Mouse (Mus musculus): ENCODE data around the gene Esyt1.
A peak's percentile ranks its signal among the peaks of the same experiment; 100 is the strongest.
"Not testable (repeated sequence)": the region's sequence is repeated elsewhere in the genome, so short reads cannot be mapped to it uniquely, and the experiment has no call there.

Esyt1 gene

GRCm38 (mm10) chr10:128525671-128526308, at the start of gene Esyt1:
TSS of gene Esyt1 (minus strand) at chr10:128525871.
- peak; percentile 94 for DNase-seq

GRCm38 (mm10) chr10:128575063-128575462, 49.4 kb upstream of the Esyt1 start:
- DNase-seq = no peak

GRCm38 (mm10) chr10:128565788-128566531, 40.3 kb upstream of the Esyt1 start, which contains the start of gene Pa2g4:
TSS of gene Pa2g4 (minus strand) at chr10:128565987.
- peak; percentile 100 for DNase-seq

GRCm38 (mm10) chr10:128565206-128565787, 39.6 kb upstream of the Esyt1 start:
- no peak for DNase-seq

GRCm38 (mm10) chr10:128563544-128563943, 37.9 kb upstream of the Esyt1 start:
- DNase-seq = no peak

DNA sequence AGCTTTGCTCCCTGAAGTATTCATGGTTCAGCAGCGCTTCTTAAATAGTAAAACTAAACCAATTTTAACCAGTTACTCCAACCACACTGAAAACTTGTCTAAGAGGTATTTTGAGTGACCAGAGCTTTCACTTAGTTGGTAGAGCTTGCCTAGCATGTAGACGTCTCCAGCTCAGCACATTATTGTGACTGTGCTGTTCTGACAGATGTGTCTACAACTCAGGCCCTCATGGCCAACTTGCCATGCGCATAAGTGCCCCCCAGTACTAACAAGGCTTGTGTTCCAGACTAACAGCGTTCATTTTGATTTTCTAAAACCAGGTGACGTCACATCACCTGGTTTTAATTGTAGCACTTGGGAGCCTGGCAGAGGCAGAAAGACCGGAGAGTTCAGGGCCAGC, 31.3 kb upstream of the Esyt1 start:
- no peak for DNase-seq

DNA sequence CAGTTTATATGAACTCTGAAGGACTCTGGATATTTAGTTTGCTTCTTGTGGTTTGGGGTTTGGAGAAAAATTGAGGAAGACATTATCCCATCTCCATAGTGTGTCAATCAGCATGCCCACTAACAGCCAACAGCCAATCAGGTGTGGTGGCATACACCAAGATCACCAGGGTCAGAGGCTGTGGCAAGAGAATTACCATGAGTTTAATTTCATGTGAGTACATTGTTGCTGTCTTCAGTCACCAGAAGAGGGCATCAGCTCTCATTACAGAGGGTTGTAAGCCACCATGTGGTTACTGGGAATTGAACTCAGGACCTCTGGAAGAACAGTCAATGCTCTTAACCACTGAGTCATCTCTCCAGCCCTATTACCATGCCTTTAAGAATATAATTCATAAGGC, 30.6 kb upstream of the Esyt1 start:
- DNase-seq = no peak

DNA sequence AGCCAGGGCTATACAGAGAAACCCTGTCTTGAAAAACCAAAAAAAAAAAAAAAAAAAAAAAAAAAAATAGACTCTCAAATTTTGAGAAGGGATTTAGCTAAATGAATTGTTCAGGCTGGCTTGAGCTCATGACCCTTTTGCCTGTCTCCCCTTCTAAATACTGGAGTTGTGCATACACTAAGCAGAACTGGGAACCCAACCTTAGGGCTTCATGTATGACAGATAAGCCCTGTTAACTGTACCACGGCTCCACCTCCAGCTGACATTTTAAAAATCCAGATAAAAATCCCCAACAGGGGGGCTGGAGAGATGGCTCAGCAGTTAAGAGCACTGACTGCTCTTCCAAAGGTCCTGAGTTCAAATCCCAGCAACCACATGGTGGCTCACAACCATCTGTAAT, 29.9 kb upstream of the Esyt1 start:
- not testable (repeated sequence) for DNase-seq

- not testable (repeated sequence) for DNase-seq
Observed at GRCm38 (mm10) chr10:128550144-128550823, 24.6 kb upstream of the Esyt1 start.

GRCm38 (mm10) chr10:128549682-128550057, 24.0 kb upstream of the Esyt1 start:
- DNase-seq = not testable (repeated sequence)

DNA sequence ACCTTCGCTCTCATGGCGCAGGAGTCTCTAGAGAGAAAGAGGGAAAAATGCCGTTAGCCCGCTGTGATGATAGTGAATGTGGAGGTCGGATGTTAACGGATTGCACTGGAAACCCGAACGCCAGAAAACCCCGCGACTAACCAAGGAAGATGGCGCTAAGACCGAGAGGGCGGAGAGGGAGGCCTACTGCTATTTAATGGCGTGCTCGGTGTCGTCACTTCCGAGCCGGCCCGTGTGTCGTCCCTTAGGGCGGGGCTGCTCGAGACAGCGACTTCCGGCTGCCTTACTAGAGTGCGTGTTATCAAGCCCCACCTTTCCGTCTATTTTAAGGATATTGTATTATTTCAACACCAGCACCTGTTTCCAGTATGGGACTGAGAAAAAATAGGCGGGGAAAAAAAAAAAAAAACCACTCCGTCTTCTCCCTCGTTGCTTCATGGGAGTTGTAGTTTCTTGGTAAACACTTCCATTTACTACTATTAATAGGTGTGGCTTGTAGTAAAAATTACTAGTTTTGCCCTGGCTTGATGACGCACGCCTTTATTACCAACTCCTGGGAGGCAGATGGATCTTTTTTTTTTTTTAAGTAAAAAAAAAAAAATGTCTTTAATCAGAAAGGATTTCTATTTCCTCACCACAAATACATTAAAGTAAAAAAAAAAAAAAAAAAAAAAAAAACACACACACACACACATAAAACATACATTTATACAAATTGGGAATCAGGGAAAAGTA, 23.4 kb upstream of the Esyt1 start, which contains the start of gene Rpl41:
TSS of gene Rpl41 (minus strand) at position 359 of the 735 bp plus-strand sequence.
- DNase-seq = peak; percentile 94

- not testable (repeated sequence) for DNase-seq
Observed at GRCm38 (mm10) chr10:128548051-128548791, 22.6 kb upstream of the Esyt1 start.

- peak; percentile 98 for DNase-seq
Observed at GRCm38 (mm10) chr10:128547361-128548032, 21.8 kb upstream of the Esyt1 start, which contains the start of gene Zc3h10. TSS of gene Zc3h10 (minus strand) at chr10:128547774.

- DNase-seq = no peak
Observed at GRCm38 (mm10) chr10:128546787-128547186, 21.1 kb upstream of the Esyt1 start.

- no peak for DNase-seq
Observed at GRCm38 (mm10) chr10:128546361-128546760, 20.7 kb upstream of the Esyt1 start.

DNA sequence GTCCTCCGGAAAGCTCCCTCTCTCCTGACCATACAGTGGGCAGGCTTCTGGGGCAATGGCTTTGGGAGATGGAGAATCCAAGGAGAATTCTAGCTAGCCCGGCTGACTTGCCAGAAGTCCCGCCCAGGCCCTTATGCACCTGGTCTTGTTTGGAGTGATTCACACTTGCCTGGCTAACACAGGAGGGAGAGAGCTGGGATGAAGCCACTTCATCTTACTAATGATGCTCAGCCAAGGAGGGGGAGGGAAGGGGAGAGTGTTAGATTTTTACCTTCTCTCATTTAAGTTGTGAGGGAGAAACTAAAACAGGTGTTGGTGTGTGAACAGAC, 19.9 kb upstream of the Esyt1 start:
- DNase-seq = no peak

DNA sequence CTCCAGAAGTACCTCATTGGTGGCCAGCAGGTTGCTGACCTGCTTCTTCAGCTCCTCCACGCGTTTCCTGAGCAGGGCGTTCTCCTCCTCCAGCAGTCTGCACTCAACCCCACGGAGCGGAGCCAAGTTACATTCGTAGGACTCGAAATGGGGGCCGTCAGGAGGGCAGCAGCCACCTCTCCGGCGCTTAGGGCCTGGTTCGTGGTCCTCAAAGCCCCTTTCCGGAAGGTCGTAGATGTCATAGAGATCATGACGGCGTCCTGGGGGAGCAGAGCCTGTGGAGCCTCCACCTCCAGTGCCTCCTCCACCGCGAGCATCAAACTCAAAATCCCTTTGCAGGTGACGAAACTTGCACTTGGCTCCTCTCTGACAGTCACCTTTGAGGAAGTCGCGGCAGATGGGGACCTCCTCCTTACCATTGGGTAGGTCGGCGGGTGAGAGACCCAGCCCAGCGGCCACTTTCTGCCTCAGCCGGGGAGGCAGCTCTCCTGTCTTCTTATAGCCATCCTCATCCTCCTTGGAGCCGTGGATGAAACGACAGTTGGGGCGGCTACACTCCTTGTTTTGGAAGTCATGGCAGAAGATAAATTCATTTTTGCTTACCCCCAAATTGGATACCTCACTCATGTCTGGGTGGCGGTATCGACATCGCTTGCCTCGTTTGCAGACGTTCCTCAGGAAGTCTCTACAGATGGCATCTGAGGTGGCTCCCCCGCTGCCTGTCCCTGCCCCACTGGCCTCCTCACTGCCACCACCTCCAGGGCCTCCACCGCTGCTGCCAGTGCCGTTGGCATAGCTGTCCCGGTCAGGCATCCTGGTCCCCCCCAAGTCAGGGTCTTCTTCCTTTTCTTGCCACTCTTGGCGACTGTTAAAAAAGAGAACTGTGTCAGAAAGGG, 19.3 kb upstream of the Esyt1 start:
- no peak for DNase-seq

DNA sequence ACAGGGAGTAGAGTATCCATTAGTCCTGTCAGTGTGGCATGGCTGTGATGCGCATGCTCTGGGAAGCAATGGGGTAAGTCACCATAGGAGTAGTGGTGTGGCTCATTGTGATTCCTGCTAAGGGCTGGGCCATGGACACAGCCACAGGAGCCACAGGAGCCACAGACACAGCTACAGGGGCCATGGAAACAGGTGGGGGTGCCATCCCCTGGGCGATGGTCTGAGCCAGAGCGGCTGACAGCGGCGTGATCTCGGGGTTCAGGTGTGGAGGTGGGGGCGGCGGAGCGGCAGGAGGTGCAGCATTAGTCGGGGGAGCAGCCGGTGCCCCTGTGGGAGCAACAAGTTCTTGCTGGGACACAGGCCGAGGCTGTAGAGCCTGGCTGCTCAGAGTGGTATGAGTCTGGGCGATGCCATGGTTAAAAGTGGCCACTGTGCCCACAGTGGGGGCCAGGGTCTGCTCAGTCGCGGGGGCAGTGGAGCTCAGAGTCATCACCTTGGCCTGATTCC, 18.5 kb upstream of the Esyt1 start:
- no peak for DNase-seq

GRCm38 (mm10) chr10:128543100-128543499, 17.4 kb upstream of the Esyt1 start:
- DNase-seq = no peak

GRCm38 (mm10) chr10:128538340-128538870, 12.7 kb upstream of the Esyt1 start:
- no peak for DNase-seq
